Mouse (Mus musculus) liver, embryonic 12.5 days (tissue): ENCODE measurements around the gene Tmem176a. TPM values are rescaled to one million over a fixed set of nuclear protein-coding genes. Genes with fewer than 3 reads are reported as not detected.

Experiments
- polyA plus RNA-seq: library from polyadenylated mRNA; unstranded; fragments of >200 nt; fragmentation: Nextera tagmentation; extraction: Ambion mirVana; gene quantifications from 2 replicates; pipeline ENCODE4 v1.2.1, GENCODE M21; 2016

Tmem176a gene
- polyA plus RNA-seq, 1 experiment from 2014 or later = 53.2 TPM

Other genes starting within 250 kb of the Tmem176a start
- 11.8 and 13.2 TPM in 2 replicates for gene Repin1, start 247.0 kb upstream of the Tmem176a start, polyA plus RNA-seq
- not detected in 2 replicates for gene Gm44965, start 247.0 kb upstream of the Tmem176a start, polyA plus RNA-seq
- gene Zfp775, start 238.9 kb upstream of the Tmem176a start, polyA plus RNA-seq = 2.0 and 2.2 TPM in 2 replicates
- gene AI854703, start 214.2 kb upstream of the Tmem176a start, polyA plus RNA-seq = 0.30 and 0.50 TPM in 2 replicates
- gene Gimap8, start 193.7 kb upstream of the Tmem176a start, polyA plus RNA-seq = 0.93 and 1.0 TPM in 2 replicates
- gene Gimap9, start 164.8 kb upstream of the Tmem176a start, polyA plus RNA-seq = 11.4 and 12.9 TPM in 2 replicates
- gene Gimap4, start 156.4 kb upstream of the Tmem176a start, polyA plus RNA-seq = 15.7 and 15.9 TPM in 2 replicates
- gene Gimap6, start 132.7 kb upstream of the Tmem176a start, polyA plus RNA-seq = 11.7 and 12.7 TPM in 2 replicates
- gene Gm28053, start 122.3 kb upstream of the Tmem176a start, polyA plus RNA-seq = 0.75 and 1.2 TPM in 2 replicates
- gene Gimap7, start 122.3 kb upstream of the Tmem176a start, polyA plus RNA-seq = 0.10 and 0.18 TPM in 2 replicates
- gene Gimap1, start 101.9 kb upstream of the Tmem176a start, polyA plus RNA-seq = 10.9 and 11.9 TPM in 2 replicates
- gene Gimap5, start 94.7 kb upstream of the Tmem176a start, polyA plus RNA-seq = 3.0 and 3.7 TPM in 2 replicates
- not detected in 2 replicates for gene Gimap3, start 70.1 kb upstream of the Tmem176a start, polyA plus RNA-seq
- 92.9 and 93.2 TPM in 2 replicates for gene Tmem176b, start 577 bp downstream of the Tmem176a start, polyA plus RNA-seq
- not detected in 2 replicates for gene Aoc1, start 32.0 kb downstream of the Tmem176a start, polyA plus RNA-seq
- gene 1600015I10Rik, start 89.0 kb downstream of the Tmem176a start, polyA plus RNA-seq = not detected in 2 replicates
- not detected in 2 replicates for gene Doxl2, start 134.0 kb downstream of the Tmem176a start, polyA plus RNA-seq
- gene Svs1, start 145.9 kb downstream of the Tmem176a start, polyA plus RNA-seq = not detected in 2 replicates
- gene Gpnmb, start 195.6 kb downstream of the Tmem176a start, polyA plus RNA-seq = 0.17 and 0.36 TPM in 2 replicates
- gene Malsu1, start 232.9 kb downstream of the Tmem176a start, polyA plus RNA-seq = 47.9 and 52.9 TPM in 2 replicates